Mouse (Mus musculus) testis, adult 2 months (tissue): ENCODE results near the gene Slc22a23. TPM values are rescaled to one million over a fixed set of nuclear protein-coding genes. Genes with fewer than 3 reads are reported as not detected.

Experiments used
- H3K27ac ChIP-seq: fragments of 200-500 bp; 2 replicates; pipeline ENCODE4 v1.5.1; 2012; ENCODE audit warnings: low read depth, low read length; ENCODE audit not compliant: control insufficient read depth, insufficient read depth
- H3K27me3 ChIP-seq: fragments of 200-500 bp; 2 replicates; pipeline ENCODE4 v1.6.1; 2012; ENCODE audit warnings: mild to moderate bottlenecking, low read length, moderate library complexity; ENCODE audit not compliant: control insufficient read depth, insufficient read depth
- H3K36me3 ChIP-seq: fragments of 200-500 bp; 2 replicates; pipeline ENCODE4 v1.6.1; 2012; ENCODE audit warnings: mild to moderate bottlenecking, low read length; ENCODE audit not compliant: control insufficient read depth, insufficient read depth
- H3K4me1 ChIP-seq: fragments of 200-500 bp; 2 replicates; pipeline ENCODE4 v1.6.1; 2012; ENCODE audit warnings: low read length; ENCODE audit not compliant: control insufficient read depth, insufficient read depth
- H3K4me3 ChIP-seq: fragments of 200-500 bp; 2 replicates; pipeline ENCODE4 v1.5.1; 2012; ENCODE audit warnings: low read depth, mild to moderate bottlenecking, low read length, moderate library complexity, mixed read lengths; ENCODE audit not compliant: control insufficient read depth
- CTCF ChIP-seq: fragments of 200-500 bp; IDR thresholded peaks from 2 replicates; pipeline ENCODE4 v1.5.1; 2012; ENCODE audit warnings: low read depth, mild to moderate bottlenecking, inconsistent platforms, low read length, moderate library complexity; ENCODE audit not compliant: control insufficient read depth, insufficient read depth, insufficient replicate concordance
- POLR2A ChIP-seq: fragments of 200-500 bp; IDR thresholded peaks from 2 replicates; pipeline ENCODE4 v1.6.1; 2012; ENCODE audit warnings: low read depth, mild to moderate bottlenecking, inconsistent platforms, low read length, moderate library complexity; ENCODE audit not compliant: control insufficient read depth
- polyA plus RNA-seq: library from polyadenylated mRNA; depleted of rRNA; stranded (reverse); fragments of >200 nt; gene quantifications from 2 replicates; pipeline ENCODE4 v1.2.3, GENCODE M21; 2012

The Slc22a23 gene
- polyA plus RNA-seq, 1 experiment = 6.8 TPM

DNA sequence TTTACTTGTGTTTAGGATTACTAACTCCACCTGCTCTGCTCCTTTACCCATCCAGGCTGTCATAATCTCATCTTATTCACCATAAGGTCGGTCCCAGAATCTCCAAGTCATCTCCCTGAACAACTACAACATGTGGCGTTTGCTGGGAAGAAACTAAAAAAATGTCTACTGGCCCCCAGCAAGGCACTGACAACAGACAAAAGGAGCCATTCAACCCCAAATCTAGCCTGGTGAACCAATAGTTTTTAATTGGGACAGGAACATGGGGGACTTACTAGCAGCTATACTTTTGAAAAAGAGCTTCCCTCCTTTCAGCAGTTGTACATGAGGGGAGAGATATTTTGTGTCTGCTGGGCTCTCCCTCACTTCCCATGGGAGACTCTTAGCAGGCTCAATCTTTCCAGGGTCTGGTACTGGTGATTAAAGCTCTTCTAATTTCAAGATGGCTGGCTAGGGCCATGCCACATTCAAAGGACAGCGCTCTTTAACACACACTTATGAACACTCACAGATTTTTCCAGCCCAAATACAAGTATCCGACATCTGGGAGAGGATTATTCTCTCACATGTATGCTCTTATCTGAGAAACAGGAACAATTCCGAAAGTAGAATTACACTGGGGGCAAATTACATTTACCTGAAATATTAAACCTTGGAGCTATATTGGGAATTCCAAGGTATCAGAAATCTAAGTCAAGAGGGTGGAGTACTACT is 195.4 kb downstream of the Slc22a23 start:
- H3K27ac ChIP-seq = no peak overlapping the region
- no peaks in the 10 kb centered on the region; the same call in 1 of the 2 replicates for H3K27me3 ChIP-seq
- H3K4me1 ChIP-seq = peaks cover 12% of the 10 kb centered on the region
- TF ChIP-seq CTCF (no peak), POLR2A (no peak)
- H3K36me3 ChIP-seq = no peaks in the 10 kb centered on the region
- H3K4me3 ChIP-seq = no peak overlapping the region

- Histone ChIP-seq H3K36me3 (no peaks in the 10 kb centered on the region), H3K27ac (no peak overlapping the region), H3K4me1 (peaks cover 12% of the 10 kb centered on the region), H3K27me3 (no peaks in the 10 kb centered on the region; the same call in 1 of the 2 replicates), H3K4me3 (peak overlapping the region; percentile 54)
- TF ChIP-seq POLR2A (no peak), CTCF (no peak)
Measured at GRCm38 (mm10) chr13:34148767-34149392, 196.1 kb downstream of the Slc22a23 start.

- Histone ChIP-seq H3K4me3 (no peak overlapping the region), H3K36me3 (no peaks in the 10 kb centered on the region), H3K4me1 (peaks cover 12% of the 10 kb centered on the region), H3K27ac (no peak overlapping the region), H3K27me3 (no peaks in the 10 kb centered on the region; the same call in 1 of the 2 replicates)
- TF ChIP-seq CTCF (no peak), POLR2A (no peak)
Measured at GRCm38 (mm10) chr13:34148181-34148580, 196.8 kb downstream of the Slc22a23 start.

DNA sequence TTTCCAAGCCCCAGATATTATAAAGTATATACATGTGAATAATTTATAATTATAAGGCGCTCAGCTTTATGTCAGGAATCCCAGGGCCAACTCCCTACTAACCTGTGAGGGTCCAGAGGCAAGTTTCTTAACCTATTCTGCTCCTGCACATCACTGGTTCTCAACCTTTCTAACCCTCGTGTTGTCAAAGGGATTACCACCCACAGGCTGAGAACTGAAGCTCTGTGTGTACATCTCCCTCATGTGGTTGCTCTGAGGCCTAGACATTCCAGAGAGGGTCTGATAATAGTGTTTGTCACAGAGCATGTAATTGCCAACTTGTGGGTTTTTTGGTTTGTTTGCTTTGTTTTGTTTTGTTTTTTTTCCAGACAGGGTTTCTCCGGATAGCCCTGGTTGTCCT is 198.1 kb downstream of the Slc22a23 start:
- peaks cover 8% of the 10 kb centered on the region for H3K4me1 ChIP-seq

DNA sequence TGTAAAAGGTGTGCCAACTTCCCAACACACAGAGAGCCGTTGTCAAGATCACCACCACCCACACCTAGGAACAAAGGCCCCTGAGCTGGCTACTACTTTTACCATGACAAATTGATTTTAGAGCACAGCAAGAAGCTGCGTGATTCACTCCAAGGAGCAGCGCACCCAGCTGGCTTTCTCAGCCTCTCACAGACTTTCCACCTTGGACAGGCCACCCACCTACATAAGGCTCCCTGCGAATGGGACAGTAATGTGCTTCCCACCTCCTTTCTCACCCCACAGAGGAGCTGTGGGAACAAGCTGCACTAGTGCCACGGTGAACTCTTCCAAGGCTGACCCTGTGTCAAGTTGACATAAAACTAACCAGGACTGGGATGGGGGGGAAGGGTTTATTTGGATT is 201.6 kb downstream of the Slc22a23 start:
- Histone ChIP-seq H3K27me3 (no peaks in the 10 kb centered on the region), H3K4me1 (no peaks in the 10 kb centered on the region), H3K27ac (no peak overlapping the region), H3K4me3 (no peak overlapping the region), H3K36me3 (no peaks in the 10 kb centered on the region)
- TF ChIP-seq CTCF (no peak), POLR2A (no peak)

More for the DNA sequence above, 198.1 kb downstream of the Slc22a23 start:
- Histone ChIP-seq H3K27ac (no peak overlapping the region), H3K27me3 (no peaks in the 10 kb centered on the region; the same call in 1 of the 2 replicates), H3K36me3 (no peaks in the 10 kb centered on the region), H3K4me3 (no peak overlapping the region)
- TF ChIP-seq CTCF (no peak), POLR2A (no peak)

DNA sequence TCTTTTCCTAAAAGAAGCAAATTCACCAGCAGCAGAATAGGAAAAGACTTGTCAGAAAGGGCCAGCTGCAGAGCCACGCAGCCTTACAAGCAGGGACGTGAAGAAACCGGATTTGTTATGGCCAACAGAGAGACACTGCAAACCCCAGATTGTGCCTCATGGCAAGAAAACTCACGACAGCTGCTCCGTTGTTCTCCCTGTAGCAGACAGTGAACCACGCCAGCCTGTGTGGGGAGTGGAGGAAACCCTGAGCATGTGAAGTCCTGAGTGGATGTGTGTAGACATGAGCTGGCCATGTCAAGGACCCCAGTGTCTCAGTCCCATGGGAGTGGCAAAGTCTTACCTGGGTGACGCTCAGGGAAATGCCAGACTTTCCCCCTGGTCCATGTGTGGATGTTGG is 208.4 kb downstream of the Slc22a23 start:
- no peak for TF ChIP-seq CTCF
- TF ChIP-seq POLR2A = no peak
- H3K27ac ChIP-seq = no peak overlapping the region
- H3K27me3 ChIP-seq = no peaks in the 10 kb centered on the region
- no peak overlapping the region for H3K4me3 ChIP-seq
- H3K36me3 ChIP-seq = no peaks in the 10 kb centered on the region
- H3K4me1 ChIP-seq = peaks cover 4% of the 10 kb centered on the region

DNA sequence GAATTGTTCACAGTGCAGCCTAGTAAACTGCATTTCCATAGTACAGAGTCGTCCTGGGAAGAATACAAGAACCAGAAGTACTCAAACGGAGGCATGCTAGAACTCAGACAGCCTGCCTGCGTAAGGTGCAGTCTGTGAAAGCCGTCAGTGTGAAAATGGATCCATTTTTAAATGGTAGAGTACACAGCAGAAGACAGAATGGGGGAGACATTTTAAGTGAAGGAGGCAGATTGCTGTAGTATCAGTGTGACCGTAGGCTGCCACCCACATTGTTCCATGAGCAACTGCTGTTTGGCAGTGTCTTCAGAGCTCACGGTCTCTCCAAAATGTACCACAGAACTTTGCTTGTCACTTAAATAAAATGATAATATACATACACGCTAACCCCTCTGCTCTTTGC is 210.7 kb downstream of the Slc22a23 start:
- H3K27ac ChIP-seq = no peak overlapping the region
- H3K4me3 ChIP-seq = no peak overlapping the region
- peaks cover 19% of the 10 kb centered on the region for H3K4me1 ChIP-seq

More for the DNA sequence above, 210.7 kb downstream of the Slc22a23 start:
- TF ChIP-seq POLR2A (no peak), CTCF (no peak)
- Histone ChIP-seq H3K27me3 (no peaks in the 10 kb centered on the region), H3K36me3 (no peaks in the 10 kb centered on the region)
